Mouse (Mus musculus): ENCODE data around the gene Traf3ip3.

DNA sequence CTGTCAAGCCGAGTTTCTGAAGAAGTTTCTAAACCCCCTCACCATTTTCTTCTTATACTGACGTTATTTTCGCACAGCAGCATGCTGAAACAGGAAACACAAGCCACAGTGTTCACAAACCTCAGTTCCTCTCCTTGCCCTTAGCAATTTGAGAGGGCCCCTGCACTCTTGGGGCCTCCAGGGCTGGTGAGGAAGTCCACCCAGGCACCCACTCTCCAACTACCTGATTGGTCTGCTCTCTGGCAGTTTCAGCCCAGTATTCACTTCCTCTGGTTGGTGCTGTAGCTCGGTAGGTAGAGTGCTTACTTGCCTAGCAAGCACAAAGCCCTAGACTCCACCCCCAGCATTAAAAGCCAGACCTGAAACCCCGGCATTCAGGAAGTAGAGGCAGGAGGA, at the start of gene Traf3ip3:
- no peak for TF ChIP-seq HCFC1 (IDR thresholded peaks at IDR 0.05; ENCODE audit: borderline replicate concordance, insufficient read depth, low read length)
- TF ChIP-seq CHD2 (IDR thresholded peaks at IDR 0.05; ENCODE audit: low read depth, low read length) = no peak

Measured in ES-E14 (cell line).